Mouse (Mus musculus): Measurements from ENCODE around the gene Glce. TPM values are rescaled to one million over a fixed set of nuclear protein-coding genes. Genes with fewer than 3 reads are reported as not detected.

Gene Glce
- polyA plus RNA-seq, 1 experiment: not detected

GRCm38 (mm10) chr9:62155400-62155799, 32.9 kb upstream of the Glce start:
- 83% methylated on average over 6 of the region's 6 CpGs for WGBS
- Histone ChIP-seq H3K4me1 (ENCODE audit: control insufficient read depth, insufficient read depth, low read length) (no peaks in the 10 kb centered on the region), H3K27ac (ENCODE audit: insufficient read depth, low read depth, low read length) (no peak overlapping the region), H3K4me3 (ENCODE audit: insufficient read depth, low read depth, low read length) (no peak overlapping the region)
- TF ChIP-seq CTCF (IDR thresholded peaks at IDR 0.05; ENCODE audit: insufficient read depth, low read depth, low read length): no peak
- no peak for TF ChIP-seq POLR2A (IDR thresholded peaks at IDR 0.05; ENCODE audit: insufficient read depth, low read depth, low read length)

DNA sequence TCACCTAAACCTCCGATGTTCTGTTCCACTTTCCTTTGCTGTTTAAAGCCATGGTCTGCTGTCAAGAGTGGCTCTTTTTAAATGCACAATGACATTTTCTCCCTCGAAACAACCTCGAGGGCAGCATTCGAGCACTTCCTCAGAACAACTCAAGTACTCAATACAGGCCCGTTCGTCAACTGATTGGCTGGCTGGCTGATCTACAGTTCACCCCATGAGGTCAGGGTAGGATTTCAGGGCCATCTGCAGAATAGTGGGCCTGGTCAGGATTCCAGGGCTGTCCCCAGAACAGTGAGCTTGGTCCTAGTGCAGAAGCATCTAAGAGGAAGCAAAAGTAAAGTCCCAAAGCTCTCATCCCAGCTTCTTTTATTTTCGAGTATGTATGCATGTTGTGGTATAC, 32.5 kb upstream of the Glce start:
- TF ChIP-seq CTCF (IDR thresholded peaks at IDR 0.05; ENCODE audit: insufficient read depth, low read depth, low read length) (no peak), POLR2A (IDR thresholded peaks at IDR 0.05; ENCODE audit: insufficient read depth, low read depth, low read length) (no peak)
- WGBS: 86% methylated on average over 7 of the region's 7 CpGs
- H3K4me1 ChIP-seq (ENCODE audit: control insufficient read depth, insufficient read depth, low read length): no peaks in the 10 kb centered on the region
- no peak overlapping the region for H3K27ac ChIP-seq (ENCODE audit: insufficient read depth, low read depth, low read length)
- H3K4me3 ChIP-seq (ENCODE audit: insufficient read depth, low read depth, low read length): no peak overlapping the region

DNA sequence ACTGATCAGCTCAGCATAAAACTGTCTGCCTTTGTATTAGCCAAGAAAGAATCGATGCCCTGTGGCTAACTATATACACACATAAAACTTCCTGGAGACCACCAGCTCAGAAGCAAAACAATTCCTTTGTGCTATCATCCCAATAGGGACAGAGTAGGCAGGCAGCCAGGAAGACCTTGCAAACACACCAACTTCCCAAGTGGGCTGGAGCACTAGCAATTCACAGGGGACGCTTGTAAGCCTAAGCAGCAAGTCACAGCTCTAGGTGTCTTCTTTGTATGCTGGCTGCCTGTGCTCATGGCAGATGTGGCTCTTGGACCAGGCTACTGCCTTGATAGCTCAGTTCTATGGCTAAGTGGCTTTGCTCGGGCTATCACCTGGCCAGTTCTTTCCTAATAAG, 32.1 kb upstream of the Glce start:
- WGBS: 80% methylated on average over 3 of the region's 3 CpGs
- no peak overlapping the region for H3K4me3 ChIP-seq (ENCODE audit: insufficient read depth, low read depth, low read length)
- no peak for TF ChIP-seq POLR2A (IDR thresholded peaks at IDR 0.05; ENCODE audit: insufficient read depth, low read depth, low read length)
- no peak for TF ChIP-seq CTCF (IDR thresholded peaks at IDR 0.05; ENCODE audit: insufficient read depth, low read depth, low read length)

DNA sequence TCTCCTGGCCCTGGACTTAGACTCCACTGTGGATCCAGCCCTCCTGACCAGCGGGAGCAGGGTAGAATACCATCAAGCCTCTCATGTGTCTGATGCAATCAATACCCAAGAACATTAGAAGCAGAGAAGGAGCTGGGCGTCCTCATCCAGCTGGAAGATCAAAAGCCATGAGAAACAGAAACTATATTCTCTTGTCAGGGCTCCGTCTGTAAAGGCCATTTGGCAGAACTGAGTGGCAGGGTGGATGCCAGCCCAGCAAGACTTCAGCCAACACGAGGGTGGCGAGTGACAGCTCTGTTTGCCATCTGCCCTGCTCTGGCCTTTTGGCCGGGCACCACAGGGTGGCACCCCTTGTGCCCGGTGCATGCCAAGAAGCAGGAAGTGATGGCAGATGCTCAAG, 30.8 kb upstream of the Glce start:
- no peak for TF ChIP-seq POLR2A (IDR thresholded peaks at IDR 0.05; ENCODE audit: insufficient read depth, low read depth, low read length)
- TF ChIP-seq CTCF (IDR thresholded peaks at IDR 0.05; ENCODE audit: insufficient read depth, low read depth, low read length): no peak
- no peak overlapping the region for H3K4me3 ChIP-seq (ENCODE audit: insufficient read depth, low read depth, low read length)
- WGBS: 77% methylated on average over 7 of the region's 7 CpGs

More for the DNA sequence above, 32.1 kb upstream of the Glce start:
- Histone ChIP-seq H3K27ac (ENCODE audit: insufficient read depth, low read depth, low read length) (no peak overlapping the region), H3K4me1 (ENCODE audit: control insufficient read depth, insufficient read depth, low read length) (no peaks in the 10 kb centered on the region)

GRCm38 (mm10) chr9:62152506-62152905, 30.1 kb upstream of the Glce start:
- TF ChIP-seq POLR2A (IDR thresholded peaks at IDR 0.05; ENCODE audit: insufficient read depth, low read depth, low read length) (no peak), CTCF (IDR thresholded peaks at IDR 0.05; ENCODE audit: insufficient read depth, low read depth, low read length) (no peak)
- no peak overlapping the region for H3K27ac ChIP-seq (ENCODE audit: insufficient read depth, low read depth, low read length)
- WGBS: 100% methylated on average over 2 of the region's 2 CpGs
- H3K4me3 ChIP-seq (ENCODE audit: insufficient read depth, low read depth, low read length): no peak overlapping the region
- H3K4me1 ChIP-seq (ENCODE audit: control insufficient read depth, insufficient read depth, low read length): no peaks in the 10 kb centered on the region

More for the DNA sequence above, 30.8 kb upstream of the Glce start:
- H3K27ac ChIP-seq (ENCODE audit: insufficient read depth, low read depth, low read length): no peak overlapping the region
- H3K4me1 ChIP-seq (ENCODE audit: control insufficient read depth, insufficient read depth, low read length): no peaks in the 10 kb centered on the region

DNA sequence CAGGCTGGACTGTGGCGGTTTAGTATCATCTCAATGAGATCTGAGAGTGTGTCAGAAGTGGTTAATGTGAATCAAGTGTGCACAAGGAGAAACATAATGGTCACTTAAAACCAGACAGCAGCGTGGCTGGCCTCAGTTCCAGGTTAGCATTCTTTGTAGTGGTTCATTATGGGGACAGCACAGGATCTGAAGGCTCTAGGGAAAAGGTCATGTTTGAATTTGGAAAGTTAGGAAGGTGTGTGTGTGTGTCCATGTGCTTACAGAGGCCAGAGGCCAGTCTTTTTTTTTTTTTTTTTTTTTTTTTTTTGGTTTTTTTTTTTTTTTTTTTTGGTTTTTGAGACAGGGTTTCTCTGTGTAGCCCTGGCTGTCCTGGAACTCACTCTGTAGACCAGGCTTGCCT, 22.7 kb upstream of the Glce start:
- WGBS: 96% methylated on average over 2 of the region's 2 CpGs
- Histone ChIP-seq H3K4me3 (ENCODE audit: insufficient read depth, low read depth, low read length) (no peak overlapping the region), H3K4me1 (ENCODE audit: control insufficient read depth, insufficient read depth, low read length) (no peaks in the 10 kb centered on the region), H3K27ac (ENCODE audit: insufficient read depth, low read depth, low read length) (no peak overlapping the region)
- TF ChIP-seq POLR2A (IDR thresholded peaks at IDR 0.05; ENCODE audit: insufficient read depth, low read depth, low read length): no peak
- no peak for TF ChIP-seq CTCF (IDR thresholded peaks at IDR 0.05; ENCODE audit: insufficient read depth, low read depth, low read length)

GRCm38 (mm10) chr9:62143428-62143827, 21.0 kb upstream of the Glce start:
- TF ChIP-seq CTCF (IDR thresholded peaks at IDR 0.05; ENCODE audit: insufficient read depth, low read depth, low read length) (no peak), POLR2A (IDR thresholded peaks at IDR 0.05; ENCODE audit: insufficient read depth, low read depth, low read length) (no peak)
- Histone ChIP-seq H3K4me1 (ENCODE audit: control insufficient read depth, insufficient read depth, low read length) (peaks cover 7% of the 10 kb centered on the region), H3K27ac (ENCODE audit: insufficient read depth, low read depth, low read length) (no peak overlapping the region), H3K4me3 (ENCODE audit: insufficient read depth, low read depth, low read length) (no peak overlapping the region)
- 77% methylated on average over 7 of the region's 7 CpGs for WGBS

DNA sequence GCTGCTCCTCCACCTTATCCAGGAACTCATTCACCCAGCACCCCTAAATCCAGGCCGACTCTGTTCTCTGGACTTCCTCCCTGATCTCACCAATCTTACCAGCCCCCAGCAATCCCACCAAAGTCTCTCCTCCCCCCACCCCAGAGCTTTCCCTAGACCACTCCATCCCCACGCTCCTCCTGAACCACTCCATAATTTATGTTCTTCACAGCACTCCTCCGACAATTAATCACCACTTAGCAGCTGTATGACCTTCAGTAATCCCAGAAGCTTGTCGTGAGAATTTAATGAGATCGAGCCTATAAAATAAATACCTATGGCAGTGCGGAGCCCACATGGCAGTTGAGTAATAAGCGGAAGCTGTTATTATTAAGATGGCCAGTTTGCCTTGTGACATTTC, 16.6 kb upstream of the Glce start:
- H3K4me3 ChIP-seq (ENCODE audit: insufficient read depth, low read depth, low read length): no peak overlapping the region
- WGBS: 34% methylated on average over 7 of the region's 7 CpGs
- TF ChIP-seq POLR2A (IDR thresholded peaks at IDR 0.05; ENCODE audit: insufficient read depth, low read depth, low read length) (no peak), CTCF (IDR thresholded peaks at IDR 0.05; ENCODE audit: insufficient read depth, low read depth, low read length) (no peak)
- no peak overlapping the region for H3K27ac ChIP-seq (ENCODE audit: insufficient read depth, low read depth, low read length)
- peaks cover 14% of the 10 kb centered on the region for H3K4me1 ChIP-seq (ENCODE audit: control insufficient read depth, insufficient read depth, low read length)

DNA sequence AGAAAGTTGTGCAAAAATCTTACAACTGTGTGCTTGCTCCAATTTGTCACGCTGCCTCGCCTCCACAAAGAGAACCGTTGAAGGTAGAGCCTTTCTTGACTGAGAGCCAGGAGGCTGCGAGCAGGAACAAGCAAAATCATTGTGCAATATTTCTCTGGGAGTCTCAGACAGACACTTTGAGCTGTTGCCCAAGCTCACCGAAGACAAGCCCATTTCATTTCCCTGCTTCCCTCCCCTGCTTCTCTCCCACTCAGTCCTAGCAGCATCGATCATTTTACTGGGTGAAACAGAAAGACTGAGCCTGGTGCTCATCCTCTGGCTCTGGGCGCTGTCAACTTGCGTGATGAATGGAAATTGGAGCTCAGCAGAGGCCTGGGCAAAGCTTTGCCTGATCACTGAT, 14.8 kb upstream of the Glce start:
- Histone ChIP-seq H3K4me3 (ENCODE audit: insufficient read depth, low read depth, low read length) (no peak overlapping the region), H3K4me1 (ENCODE audit: control insufficient read depth, insufficient read depth, low read length) (peaks cover 14% of the 10 kb centered on the region), H3K27ac (ENCODE audit: insufficient read depth, low read depth, low read length) (peak overlapping the region; percentile 40; the same call in 1 of the 2 replicates)
- TF ChIP-seq CTCF (IDR thresholded peaks at IDR 0.05; ENCODE audit: insufficient read depth, low read depth, low read length) (no peak), POLR2A (IDR thresholded peaks at IDR 0.05; ENCODE audit: insufficient read depth, low read depth, low read length) (no peak)
- WGBS: 35% methylated on average over 8 of the region's 8 CpGs
